Mouse (Mus musculus) C2C12 (cell line): Measurements from ENCODE around the gene Ptpn20.

Source experiments
- CEBPB ChIP-seq: IDR thresholded peaks from one replicate; pipeline ENCODE4 v1.6.1; 2011; ENCODE audit warnings: low read depth, mild to moderate bottlenecking, control low read depth, moderate library complexity
- CTCF ChIP-seq: IDR thresholded peaks from one replicate; pipeline ENCODE4 v1.5.1; 2011; ENCODE audit not compliant: control insufficient read depth, insufficient read depth, insufficient read length
- USF1 ChIP-seq: IDR thresholded peaks from one replicate; pipeline ENCODE4 v1.6.1; 2011; ENCODE audit warnings: low read depth, mild to moderate bottlenecking, control low read depth, moderate library complexity

GRCm38 (mm10) chr14:33634774-33635173 lies 45.8 kb downstream of the Ptpn20 start:
- no peak for TF ChIP-seq CTCF
- no peak for TF ChIP-seq CEBPB
- TF ChIP-seq USF1, result no peak
